Mouse (Mus musculus): ENCODE results near the gene Fbxo17.

The Fbxo17 gene

GRCm38 (mm10) chr7:28766910-28767309, 50.3 kb downstream of the Fbxo17 start:
- peak; percentile 20 for DNase-seq (ENCODE audit: low read depth, low spot score)

GRCm38 (mm10) chr7:28767462-28767965, 50.9 kb downstream of the Fbxo17 start, which contains the start of gene Nfkbib:
Gene Nfkbib (minus strand): TSS chr7:28767512.
- DNase-seq (ENCODE audit: low read depth, low spot score) = no peak

- no peak for DNase-seq (ENCODE audit: low read depth, low spot score)
Observed at GRCm38 (mm10) chr7:28769414-28769958, 52.9 kb downstream of the Fbxo17 start.

- no peak for DNase-seq (ENCODE audit: low read depth, low spot score)
Observed at GRCm38 (mm10) chr7:28770309-28770708, 53.7 kb downstream of the Fbxo17 start.

GRCm38 (mm10) chr7:28771867-28772266, 55.3 kb downstream of the Fbxo17 start:
- DNase-seq (ENCODE audit: low read depth, low spot score) = no peak

- DNase-seq (ENCODE audit: low read depth, low spot score) = peak; percentile 76
Observed at GRCm38 (mm10) chr7:28773163-28773562, 56.6 kb downstream of the Fbxo17 start.

GRCm38 (mm10) chr7:28774164-28774563, 57.6 kb downstream of the Fbxo17 start:
- peak; percentile 82 for DNase-seq (ENCODE audit: low read depth, low spot score)

GRCm38 (mm10) chr7:28775129-28775528, 58.5 kb downstream of the Fbxo17 start:
- peak; percentile 46 for DNase-seq (ENCODE audit: low read depth, low spot score)

- DNase-seq (ENCODE audit: low read depth, low spot score) = no peak
Observed at GRCm38 (mm10) chr7:28778825-28779224, 62.2 kb downstream of the Fbxo17 start.

- DNase-seq (ENCODE audit: low read depth, low spot score) = peak; percentile 95
Observed at GRCm38 (mm10) chr7:28780067-28780658, 63.6 kb downstream of the Fbxo17 start.

GRCm38 (mm10) chr7:28780857-28781256, 64.3 kb downstream of the Fbxo17 start:
- peak; percentile 82 for DNase-seq (ENCODE audit: low read depth, low spot score)

GRCm38 (mm10) chr7:28781261-28781663, 64.7 kb downstream of the Fbxo17 start:
- DNase-seq (ENCODE audit: low read depth, low spot score) = peak; percentile 30

GRCm38 (mm10) chr7:28785161-28785560, 68.6 kb downstream of the Fbxo17 start:
- DNase-seq (ENCODE audit: low read depth, low spot score) = no peak

All from brain, adult 2 months (tissue).